Mouse (Mus musculus) E14TG2a.4 (cell line): ENCODE results near the gene Hcrtr2.

Experiments used
- CTCF ChIP-seq: conservative IDR thresholded peaks from 2 replicates; pipeline ENCODE4 v1.5.1; 2014; ENCODE audit warnings: low read length
- POU5F1 ChIP-seq: IDR thresholded peaks from 2 replicates; pipeline ENCODE4 v1.6.1; 2014; ENCODE audit warnings: low read length, borderline replicate concordance

DNA sequence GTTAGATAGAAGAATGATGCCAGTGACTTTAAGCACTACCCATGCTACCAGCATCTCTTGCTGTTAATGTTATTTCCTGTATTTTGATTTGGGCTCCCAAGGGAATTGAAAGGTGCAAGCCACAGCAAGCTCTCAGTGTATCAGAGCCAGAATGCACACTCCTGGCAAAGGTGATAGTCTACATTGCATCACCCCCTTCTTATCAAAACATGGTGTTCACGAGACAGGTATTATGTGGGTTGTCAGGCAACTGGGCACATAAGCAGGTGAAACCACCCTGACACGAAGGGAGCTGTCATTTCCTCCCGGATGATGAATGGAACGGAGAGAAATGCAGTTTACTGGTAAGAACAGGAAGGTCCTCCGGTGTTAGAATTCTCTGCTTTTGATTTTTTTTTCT lies 65.9 kb downstream of the Hcrtr2 start:
- no peak for TF ChIP-seq CTCF
- no peak for TF ChIP-seq POU5F1
